Mouse (Mus musculus) embryonic facial prominence, embryonic 13.5 days (tissue): Measurements from ENCODE around the gene Ttll7. TPM values are rescaled to one million over a fixed set of nuclear protein-coding genes. Genes with fewer than 3 reads are reported as not detected.

Experiments used
- ATAC-seq: fragments of 200-750 bp; cut with Nextera tagmentation; 2 replicates; pipeline ENCODE4 v1.8.0; 2017; ENCODE audit warnings: low read depth; ENCODE audit not compliant: insufficient number of reproducible peaks, insufficient read depth, low FRiP score, low TSS enrichment
- H3K27ac ChIP-seq: fragments of 300-500 bp; sonication (generic); 2 replicates; pipeline ENCODE4 v1.5.1; 2015; ENCODE audit warnings: moderate library complexity, mild to moderate bottlenecking, inconsistent platforms
- H3K27me3 ChIP-seq: fragments of 300-500 bp; sonication (generic); 2 replicates; pipeline ENCODE4 v1.6.1; 2015; ENCODE audit warnings: mild to moderate bottlenecking, inconsistent platforms
- H3K36me3 ChIP-seq: fragments of 300-500 bp; sonication (generic); 2 replicates; pipeline ENCODE4 v1.6.1; 2015; ENCODE audit warnings: mild to moderate bottlenecking, inconsistent platforms
- H3K4me1 ChIP-seq: fragments of 300-500 bp; sonication (generic); 2 replicates; pipeline ENCODE4 v1.6.1; 2015; ENCODE audit warnings: inconsistent platforms
- H3K4me2 ChIP-seq: fragments of 300-500 bp; sonication (generic); 2 replicates; pipeline ENCODE4 v1.6.1; 2015; ENCODE audit warnings: moderate library complexity, mild to moderate bottlenecking, inconsistent platforms
- H3K4me3 ChIP-seq: fragments of 300-500 bp; sonication (generic); 2 replicates; pipeline ENCODE4 v1.5.1; 2015; ENCODE audit warnings: mild to moderate bottlenecking, inconsistent platforms
- H3K9ac ChIP-seq: fragments of 300-500 bp; sonication (generic); 2 replicates; pipeline ENCODE4 v1.6.1; 2015; ENCODE audit warnings: mild to moderate bottlenecking, inconsistent platforms
- H3K9me3 ChIP-seq: fragments of 300-500 bp; sonication (generic); 2 replicates; pipeline ENCODE4 v1.6.1; 2016; ENCODE audit warnings: inconsistent platforms
- WGBS: fragments of 180-500 bp; shearing (Covaris S2); methylation state at CpG from one replicate; pipeline ENCODE4 v1.1.7; 2015; ENCODE audit warnings: mixed read lengths; 5-methylcytosine and 5-hydroxymethylcytosine counted together
- polyA plus RNA-seq: library from polyadenylated mRNA; unstranded; fragments of >200 nt; fragmentation: Nextera tagmentation; extraction: Ambion mirVana; gene quantifications from 2 replicates; pipeline ENCODE4 v1.2.1, GENCODE M21; 2015

The Ttll7 gene
- polyA plus RNA-seq, 1 experiment from 2014 or later: 1.6 TPM

DNA sequence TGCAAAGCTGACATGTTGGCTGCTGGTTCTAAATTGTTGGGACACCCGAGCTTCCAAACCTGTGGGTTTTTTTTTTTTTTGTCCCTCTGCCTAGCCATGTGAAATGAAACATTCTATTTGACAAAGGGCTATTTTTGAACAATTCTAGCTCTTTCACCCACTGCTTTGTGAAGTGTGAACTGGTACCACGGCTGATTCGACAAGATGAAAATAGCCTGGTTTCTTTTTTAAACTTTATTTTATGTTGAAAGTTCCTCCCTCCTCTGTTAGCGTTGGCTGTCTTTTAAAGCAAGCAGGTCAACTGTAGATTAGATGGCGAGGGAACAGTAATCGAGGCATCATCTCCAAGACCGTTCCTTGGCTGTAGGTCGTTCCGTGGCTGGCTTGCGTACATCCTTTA is 5.2 kb downstream of the Ttll7 start:
- WGBS: 90% methylated on average over 10 of the region's 10 CpGs
- Histone ChIP-seq H3K36me3 (no peaks in the 10 kb centered on the region), H3K4me1 (peaks cover 3% of the 10 kb centered on the region; the same call in 1 of the 2 replicates), H3K4me2 (no peak overlapping the region), H3K4me3 (no peak overlapping the region), H3K27ac (no peak overlapping the region), H3K9me3 (no peaks in the 10 kb centered on the region), H3K9ac (no peak overlapping the region), H3K27me3 (peaks cover 1% of the 10 kb centered on the region; the same call in 1 of the 2 replicates)
- ATAC-seq: no peak

DNA sequence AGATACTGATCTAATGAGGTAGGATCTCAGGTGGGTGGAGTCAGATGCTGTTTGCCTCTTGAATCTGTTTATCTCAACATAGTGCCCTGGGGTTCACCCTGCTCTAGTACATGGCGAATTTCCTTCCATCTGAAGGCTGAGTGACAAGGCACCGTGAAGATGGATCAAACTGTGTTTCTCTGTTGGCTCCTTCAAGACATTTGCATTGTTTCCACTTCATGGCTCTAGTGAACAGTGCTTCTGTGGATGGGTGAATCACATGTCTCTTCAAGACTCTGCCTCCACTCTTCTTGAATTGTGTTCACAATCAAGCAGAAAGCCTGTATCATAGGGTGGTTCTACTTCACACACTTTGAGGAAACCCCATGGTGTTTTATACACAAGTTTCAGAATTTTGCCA is 8.1 kb downstream of the Ttll7 start:
- H3K4me2 ChIP-seq: no peak overlapping the region
- no peaks in the 10 kb centered on the region for H3K4me1 ChIP-seq
- WGBS: 81% methylated on average over 2 of the region's 2 CpGs
- H3K27me3 ChIP-seq: no peaks in the 10 kb centered on the region
- no peak overlapping the region for H3K27ac ChIP-seq
- H3K9ac ChIP-seq: no peak overlapping the region
- H3K9me3 ChIP-seq: no peaks in the 10 kb centered on the region
- no peak overlapping the region for H3K4me3 ChIP-seq
- ATAC-seq: no peak
- H3K36me3 ChIP-seq: no peaks in the 10 kb centered on the region

DNA sequence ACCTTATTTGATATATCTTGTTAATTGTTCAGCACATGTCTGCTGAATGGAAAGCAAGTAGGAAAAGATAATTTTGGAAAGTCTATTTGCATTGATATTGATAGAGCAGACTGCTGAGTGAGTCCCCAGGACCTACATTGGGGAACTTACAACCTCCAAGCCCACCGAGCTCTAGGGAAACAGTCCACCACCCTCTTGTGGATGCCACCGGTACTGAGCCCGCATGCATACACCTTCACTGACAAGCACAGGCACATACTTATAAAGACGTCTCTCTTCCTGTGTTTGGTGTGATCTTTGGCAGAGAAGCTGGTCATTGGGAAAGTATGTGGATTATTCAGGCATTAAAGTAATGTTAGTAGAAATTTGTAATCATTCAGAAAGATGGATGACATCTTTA is 14.4 kb downstream of the Ttll7 start:
- Histone ChIP-seq H3K27ac (no peak overlapping the region), H3K4me1 (no peaks in the 10 kb centered on the region), H3K9ac (no peak overlapping the region), H3K36me3 (no peaks in the 10 kb centered on the region), H3K27me3 (no peaks in the 10 kb centered on the region), H3K4me3 (no peak overlapping the region), H3K4me2 (no peak overlapping the region), H3K9me3 (no peaks in the 10 kb centered on the region)
- WGBS: 31% methylated on average over 4 of the region's 4 CpGs
- ATAC-seq: no peak

DNA sequence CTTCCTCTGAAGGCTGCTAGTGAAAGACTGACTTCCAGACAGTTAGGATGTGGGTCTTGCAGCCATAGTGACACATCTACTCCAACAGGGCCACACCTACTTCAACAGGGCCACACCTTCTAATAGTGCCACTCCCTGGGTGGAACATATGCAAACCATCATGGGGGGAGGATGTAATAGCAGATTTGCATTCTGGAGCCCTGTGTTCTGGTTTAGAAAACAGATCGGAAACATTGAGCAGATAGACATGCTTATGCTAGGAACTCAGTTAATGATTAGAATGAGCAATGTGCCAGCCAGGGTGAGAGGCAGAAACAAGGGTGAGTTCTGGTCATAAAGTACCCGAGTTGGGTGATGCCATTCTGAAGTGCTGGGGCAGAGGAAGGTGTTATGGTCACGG is 19.8 kb downstream of the Ttll7 start:
- no peak overlapping the region for H3K4me2 ChIP-seq
- H3K4me3 ChIP-seq: no peak overlapping the region
- ATAC-seq: no peak
- H3K27me3 ChIP-seq: no peaks in the 10 kb centered on the region
- no peaks in the 10 kb centered on the region for H3K9me3 ChIP-seq
- H3K9ac ChIP-seq: no peak overlapping the region
- 88% methylated on average over 3 of the region's 3 CpGs for WGBS
- no peak overlapping the region for H3K27ac ChIP-seq
- no peaks in the 10 kb centered on the region for H3K36me3 ChIP-seq
- no peaks in the 10 kb centered on the region for H3K4me1 ChIP-seq

DNA sequence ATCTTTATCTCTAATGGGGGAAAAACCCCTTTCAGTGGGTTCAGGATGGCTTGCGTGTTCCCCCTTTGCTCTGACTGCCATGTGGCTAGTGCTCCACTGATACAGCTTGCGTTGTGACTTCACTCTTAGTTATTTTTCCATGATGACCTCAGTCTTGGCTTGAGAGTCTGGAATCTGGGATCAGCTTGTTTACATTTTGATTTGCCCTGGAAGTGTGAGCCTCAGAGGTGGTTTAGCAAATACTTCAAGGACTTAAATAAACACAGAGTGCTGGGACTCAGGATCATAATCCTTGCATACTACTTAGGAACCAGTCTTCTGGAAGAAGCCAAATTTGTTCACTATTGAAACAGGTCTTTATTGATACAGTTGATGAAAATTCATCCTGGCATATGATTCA is 23.8 kb downstream of the Ttll7 start:
- Histone ChIP-seq H3K4me2 (no peak overlapping the region), H3K36me3 (no peaks in the 10 kb centered on the region), H3K9me3 (no peaks in the 10 kb centered on the region), H3K27ac (no peak overlapping the region), H3K4me1 (no peaks in the 10 kb centered on the region), H3K9ac (no peak overlapping the region), H3K4me3 (no peak overlapping the region), H3K27me3 (no peaks in the 10 kb centered on the region)
- ATAC-seq: no peak
- WGBS: 58% methylated on average over 2 of the region's 2 CpGs

DNA sequence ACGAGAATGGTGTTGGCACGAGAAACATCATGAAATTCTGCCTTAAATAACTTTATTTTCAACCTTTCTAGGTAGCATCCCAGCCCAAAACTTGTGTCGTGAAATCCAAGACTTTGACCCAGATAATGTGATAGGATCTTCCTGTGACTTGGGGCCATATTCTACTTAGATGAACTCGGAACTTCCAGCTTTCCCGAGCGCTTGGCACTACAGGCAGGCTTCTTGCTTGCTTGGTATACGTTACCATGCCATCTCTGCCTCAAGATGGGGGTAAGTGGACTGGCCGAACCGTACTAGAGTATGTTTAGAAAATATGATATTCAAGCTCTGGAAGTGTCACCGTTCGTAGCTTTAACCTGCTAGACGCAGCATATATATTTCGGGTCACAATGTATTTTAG is 41.8 kb downstream of the Ttll7 start:
- WGBS: 85% methylated on average over 13 of the region's 13 CpGs
- no peaks in the 10 kb centered on the region for H3K4me1 ChIP-seq

DNA sequence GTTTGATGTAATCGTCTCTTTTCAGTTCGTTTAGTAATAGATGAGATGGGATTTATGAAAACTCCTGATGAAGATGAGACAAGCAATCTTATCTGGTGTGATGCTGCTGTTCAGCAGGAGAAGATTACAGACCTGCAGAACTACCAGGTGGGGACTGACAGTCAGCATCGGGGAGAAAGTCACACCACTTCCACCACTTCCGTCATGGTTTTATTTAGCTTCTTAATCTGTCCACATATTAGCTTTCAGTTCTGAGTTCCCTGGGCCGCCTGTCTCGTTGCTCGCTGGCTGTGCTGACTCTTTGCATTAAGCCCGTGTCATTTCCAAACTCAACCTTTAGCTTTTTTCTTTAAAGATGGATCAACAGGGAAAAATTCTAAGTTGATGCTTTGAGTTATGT is 44.4 kb downstream of the Ttll7 start:
- no peaks in the 10 kb centered on the region for H3K4me1 ChIP-seq
- H3K27ac ChIP-seq: no peak overlapping the region
- 75% methylated on average over 8 of the region's 8 CpGs for WGBS
- no peak overlapping the region for H3K9ac ChIP-seq
- no peak for ATAC-seq
- H3K9me3 ChIP-seq: no peaks in the 10 kb centered on the region
- no peak overlapping the region for H3K4me2 ChIP-seq
- H3K4me3 ChIP-seq: no peak overlapping the region
- H3K27me3 ChIP-seq: no peaks in the 10 kb centered on the region
- no peaks in the 10 kb centered on the region; the same call in 1 of the 2 replicates for H3K36me3 ChIP-seq

More for the DNA sequence above, 41.8 kb downstream of the Ttll7 start:
- H3K4me2 ChIP-seq: no peak overlapping the region
- no peak overlapping the region for H3K27ac ChIP-seq
- H3K4me3 ChIP-seq: no peak overlapping the region
- no peak for ATAC-seq
- H3K36me3 ChIP-seq: no peaks in the 10 kb centered on the region; the same call in 1 of the 2 replicates
- H3K9ac ChIP-seq: no peak overlapping the region
- no peaks in the 10 kb centered on the region for H3K27me3 ChIP-seq
- H3K9me3 ChIP-seq: no peaks in the 10 kb centered on the region

DNA sequence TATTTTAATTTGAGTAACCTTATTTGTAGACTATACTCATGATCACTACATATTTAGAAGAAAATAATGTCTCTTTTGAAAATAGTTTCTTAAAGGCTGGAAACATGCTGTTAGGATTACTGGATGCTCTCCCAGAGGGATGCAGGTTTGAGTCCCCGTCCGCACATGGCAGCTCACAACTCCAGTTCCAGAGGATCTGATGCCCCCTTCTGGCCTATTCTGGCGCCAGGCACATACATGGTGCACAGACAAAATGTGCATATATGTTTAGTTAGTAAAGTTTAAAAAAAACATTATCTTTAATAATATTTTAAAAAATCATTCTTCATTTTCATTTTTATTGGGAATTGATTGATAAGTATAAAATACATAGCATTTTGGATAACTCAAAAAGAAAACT is 47.9 kb downstream of the Ttll7 start:
- Histone ChIP-seq H3K4me3 (no peak overlapping the region), H3K27ac (no peak overlapping the region), H3K4me2 (no peak overlapping the region), H3K36me3 (no peaks in the 10 kb centered on the region; the same call in 1 of the 2 replicates), H3K27me3 (no peaks in the 10 kb centered on the region), H3K9me3 (no peaks in the 10 kb centered on the region), H3K4me1 (no peaks in the 10 kb centered on the region), H3K9ac (no peak overlapping the region)
- ATAC-seq: no peak
- WGBS: 70% methylated on average over 3 of the region's 3 CpGs

DNA sequence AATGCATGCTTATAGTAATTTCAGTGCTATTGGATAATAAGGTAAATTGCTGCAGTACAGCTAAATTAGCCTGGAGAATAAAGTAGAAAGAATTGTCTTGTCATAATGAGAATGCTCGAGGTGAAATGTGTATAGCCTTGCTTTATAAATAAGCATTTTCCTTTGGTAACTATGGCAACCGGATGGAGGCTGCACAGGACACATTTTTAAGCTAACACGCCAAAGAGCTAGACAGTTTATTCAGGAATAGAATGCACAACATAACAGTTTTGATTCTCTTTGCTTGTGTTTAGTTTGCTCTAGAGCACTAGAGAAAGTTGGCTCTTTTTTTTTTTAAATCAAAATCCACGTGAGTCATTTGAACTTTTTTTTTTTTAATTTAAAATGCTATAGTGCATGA is 49.6 kb downstream of the Ttll7 start:
- no peak overlapping the region for H3K9ac ChIP-seq
- no peak overlapping the region for H3K4me3 ChIP-seq
- no peaks in the 10 kb centered on the region for H3K9me3 ChIP-seq
- H3K27ac ChIP-seq: no peak overlapping the region
- ATAC-seq: no peak
- WGBS: 66% methylated on average over 4 of the region's 4 CpGs
- no peaks in the 10 kb centered on the region for H3K4me1 ChIP-seq
- H3K27me3 ChIP-seq: no peaks in the 10 kb centered on the region
- H3K4me2 ChIP-seq: no peak overlapping the region
- no peaks in the 10 kb centered on the region for H3K36me3 ChIP-seq

DNA sequence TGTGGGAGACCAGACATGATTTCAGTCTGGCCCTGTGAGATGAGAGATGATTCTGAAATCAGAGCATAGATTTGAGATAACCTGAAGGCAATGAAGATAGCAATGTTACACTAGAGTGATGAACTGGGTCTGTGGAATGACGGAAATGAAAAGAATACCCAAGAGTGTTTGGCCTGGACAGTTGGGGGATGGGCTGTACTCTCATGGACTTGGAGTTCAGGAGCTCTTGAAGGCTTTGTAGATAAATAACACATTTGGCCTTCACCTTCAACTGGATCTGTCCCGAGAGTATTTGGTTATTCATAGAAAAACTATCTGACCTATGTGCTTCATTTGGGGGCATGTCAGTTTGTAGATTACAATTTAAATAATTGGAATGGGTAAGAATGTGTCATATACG is 53.4 kb downstream of the Ttll7 start:
- Histone ChIP-seq H3K27ac (no peak overlapping the region), H3K9me3 (no peaks in the 10 kb centered on the region), H3K4me2 (no peak overlapping the region), H3K9ac (no peak overlapping the region), H3K4me3 (no peak overlapping the region), H3K27me3 (no peaks in the 10 kb centered on the region), H3K36me3 (no peaks in the 10 kb centered on the region), H3K4me1 (no peaks in the 10 kb centered on the region)
- WGBS: 81% methylated on average over 3 of the region's 3 CpGs
- ATAC-seq: no peak

DNA sequence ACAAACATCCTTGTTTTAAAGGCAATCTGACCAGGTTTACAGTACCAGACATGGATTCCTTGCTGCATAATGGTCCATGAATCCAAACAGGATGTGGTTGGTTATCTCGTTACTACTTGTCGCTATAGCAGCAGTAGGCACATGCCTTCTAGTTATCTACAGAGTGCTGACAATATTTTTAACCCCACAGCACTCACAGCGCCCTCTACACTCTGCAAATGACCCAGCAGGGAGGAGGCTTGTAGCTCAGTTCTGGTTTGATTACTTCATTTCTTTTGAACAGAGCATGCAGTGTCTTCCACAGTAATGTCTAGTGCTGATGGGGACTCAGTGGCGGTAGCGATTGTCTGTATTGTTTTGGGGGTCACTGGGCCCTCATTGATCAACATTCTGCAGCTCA is 56.8 kb downstream of the Ttll7 start:
- no peak for ATAC-seq
- H3K4me3 ChIP-seq: no peak overlapping the region
- no peaks in the 10 kb centered on the region for H3K4me1 ChIP-seq
- H3K27me3 ChIP-seq: no peaks in the 10 kb centered on the region
- no peaks in the 10 kb centered on the region for H3K9me3 ChIP-seq
- 76% methylated on average over 5 of the region's 5 CpGs for WGBS
- no peak overlapping the region for H3K9ac ChIP-seq
- H3K27ac ChIP-seq: no peak overlapping the region
- no peaks in the 10 kb centered on the region for H3K36me3 ChIP-seq
- H3K4me2 ChIP-seq: no peak overlapping the region

DNA sequence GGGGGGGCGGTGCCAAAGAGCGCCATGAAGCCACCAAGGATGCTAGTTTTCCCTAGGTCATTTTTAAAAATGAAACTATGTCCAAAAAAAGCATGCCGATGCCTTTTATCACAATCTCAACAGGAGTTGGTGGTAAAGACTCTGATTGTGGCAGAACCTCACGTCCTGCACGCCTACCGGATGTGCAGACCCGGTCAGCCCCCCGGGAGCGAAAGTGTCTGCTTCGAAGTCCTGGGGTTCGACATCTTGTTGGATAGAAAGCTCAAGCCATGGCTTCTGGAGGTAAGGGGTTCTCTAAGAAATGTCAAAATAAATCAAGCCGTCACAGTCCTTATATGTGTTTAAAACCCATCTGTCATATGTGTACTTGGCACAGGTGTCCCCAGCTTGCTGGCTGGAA is 60.9 kb downstream of the Ttll7 start:
- WGBS: 89% methylated on average over 12 of the region's 12 CpGs
- no peak for ATAC-seq
- no peak overlapping the region for H3K27ac ChIP-seq
- H3K4me3 ChIP-seq: no peak overlapping the region
- H3K27me3 ChIP-seq: peaks cover 8% of the 10 kb centered on the region; the same call in 1 of the 2 replicates
- no peaks in the 10 kb centered on the region for H3K9me3 ChIP-seq
- no peaks in the 10 kb centered on the region for H3K4me1 ChIP-seq
- H3K9ac ChIP-seq: no peak overlapping the region
- H3K4me2 ChIP-seq: no peak overlapping the region
- H3K36me3 ChIP-seq: no peaks in the 10 kb centered on the region

DNA sequence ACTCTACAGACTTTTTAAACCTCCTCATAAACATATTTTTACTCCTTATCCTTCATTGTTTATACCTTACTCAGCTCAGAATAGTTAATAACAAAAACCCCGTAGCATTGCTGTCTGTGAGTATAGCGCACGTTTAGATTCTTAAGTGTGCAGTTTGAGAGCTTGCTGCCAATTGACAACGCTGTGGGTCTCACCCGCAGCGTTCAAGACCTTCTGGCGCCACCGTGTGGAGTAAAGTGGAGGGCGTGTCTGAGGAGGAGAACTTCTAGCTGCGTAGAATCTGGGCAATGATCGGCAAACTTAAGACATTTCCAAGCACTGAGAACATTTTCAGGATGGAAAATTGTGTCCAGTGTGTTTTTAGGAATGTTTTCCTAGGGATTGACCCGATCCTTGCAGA is 62.6 kb downstream of the Ttll7 start:
- Histone ChIP-seq H3K4me2 (no peak overlapping the region), H3K4me1 (no peaks in the 10 kb centered on the region), H3K4me3 (no peak overlapping the region), H3K27me3 (peaks cover 8% of the 10 kb centered on the region; the same call in 1 of the 2 replicates), H3K9ac (no peak overlapping the region), H3K9me3 (no peaks in the 10 kb centered on the region), H3K27ac (no peak overlapping the region), H3K36me3 (no peaks in the 10 kb centered on the region)
- WGBS: 9% methylated on average over 12 of the region's 12 CpGs
- ATAC-seq: no peak
